Mouse (Mus musculus): ENCODE measurements around the gene BC052040. TPM values are rescaled to one million over a fixed set of nuclear protein-coding genes. Genes with fewer than 3 reads are reported as not detected.

BC052040 gene
- total RNA-seq, 1 experiment from 2014 or later, result 4.7 TPM

GRCm38 (mm10) chr2:115736416-115736815, 154.9 kb downstream of the BC052040 start:
- ATAC-seq (ENCODE audit: extremely low read depth, insufficient number of reproducible peaks, low FRiP score, poor library complexity, severe bottlenecking), result no peak

GRCm38 (mm10) chr2:115737966-115738365, 156.4 kb downstream of the BC052040 start:
- no peak for ATAC-seq (ENCODE audit: extremely low read depth, insufficient number of reproducible peaks, low FRiP score, poor library complexity, severe bottlenecking)

GRCm38 (mm10) chr2:115742061-115742460, 160.5 kb downstream of the BC052040 start:
- ATAC-seq (ENCODE audit: extremely low read depth, insufficient number of reproducible peaks, low FRiP score, poor library complexity, severe bottlenecking), result no peak

GRCm38 (mm10) chr2:115747639-115748038, 166.1 kb downstream of the BC052040 start:
- ATAC-seq (ENCODE audit: extremely low read depth, insufficient number of reproducible peaks, low FRiP score, poor library complexity, severe bottlenecking), result no peak

- ATAC-seq (ENCODE audit: extremely low read depth, insufficient number of reproducible peaks, low FRiP score, poor library complexity, severe bottlenecking), result no peak
Measured at GRCm38 (mm10) chr2:115751177-115751576, 169.7 kb downstream of the BC052040 start.

GRCm38 (mm10) chr2:115757685-115758084, 176.2 kb downstream of the BC052040 start:
- no peak for ATAC-seq (ENCODE audit: extremely low read depth, insufficient number of reproducible peaks, low FRiP score, poor library complexity, severe bottlenecking)

GRCm38 (mm10) chr2:115758542-115758941, 177.0 kb downstream of the BC052040 start:
- ATAC-seq (ENCODE audit: extremely low read depth, insufficient number of reproducible peaks, low FRiP score, poor library complexity, severe bottlenecking), result no peak

GRCm38 (mm10) chr2:115764595-115765305, 183.2 kb downstream of the BC052040 start:
- peak; percentile 96 for ATAC-seq (ENCODE audit: extremely low read depth, insufficient number of reproducible peaks, low FRiP score, poor library complexity, severe bottlenecking)

- no peak for ATAC-seq (ENCODE audit: extremely low read depth, insufficient number of reproducible peaks, low FRiP score, poor library complexity, severe bottlenecking)
Measured at GRCm38 (mm10) chr2:115769597-115770305, 188.2 kb downstream of the BC052040 start.

GRCm38 (mm10) chr2:115772709-115773108, 191.2 kb downstream of the BC052040 start:
- ATAC-seq (ENCODE audit: extremely low read depth, insufficient number of reproducible peaks, low FRiP score, poor library complexity, severe bottlenecking), result no peak

- ATAC-seq (ENCODE audit: extremely low read depth, insufficient number of reproducible peaks, low FRiP score, poor library complexity, severe bottlenecking), result no peak
Measured at GRCm38 (mm10) chr2:115774153-115774908, 192.8 kb downstream of the BC052040 start.

GRCm38 (mm10) chr2:115775488-115776217, 194.1 kb downstream of the BC052040 start:
- ATAC-seq (ENCODE audit: extremely low read depth, insufficient number of reproducible peaks, low FRiP score, poor library complexity, severe bottlenecking), result no peak

- ATAC-seq (ENCODE audit: extremely low read depth, insufficient number of reproducible peaks, low FRiP score, poor library complexity, severe bottlenecking), result no peak
Measured at GRCm38 (mm10) chr2:115776924-115777860, 195.7 kb downstream of the BC052040 start.

- ATAC-seq (ENCODE audit: extremely low read depth, insufficient number of reproducible peaks, low FRiP score, poor library complexity, severe bottlenecking), result no peak
Measured at GRCm38 (mm10) chr2:115780546-115781011, 199.1 kb downstream of the BC052040 start.

- no peak for ATAC-seq (ENCODE audit: extremely low read depth, insufficient number of reproducible peaks, low FRiP score, poor library complexity, severe bottlenecking)
Measured at GRCm38 (mm10) chr2:115785687-115786086, 204.2 kb downstream of the BC052040 start.

- ATAC-seq (ENCODE audit: extremely low read depth, insufficient number of reproducible peaks, low FRiP score, poor library complexity, severe bottlenecking), result no peak
Measured at GRCm38 (mm10) chr2:115798839-115799238, 217.3 kb downstream of the BC052040 start.

- ATAC-seq (ENCODE audit: extremely low read depth, insufficient number of reproducible peaks, low FRiP score, poor library complexity, severe bottlenecking), result no peak
Measured at GRCm38 (mm10) chr2:115808376-115808775, 226.9 kb downstream of the BC052040 start.

- ATAC-seq (ENCODE audit: extremely low read depth, insufficient number of reproducible peaks, low FRiP score, poor library complexity, severe bottlenecking), result no peak
Measured at GRCm38 (mm10) chr2:115813316-115813715, 231.8 kb downstream of the BC052040 start.
